Mouse (Mus musculus) neural tube, embryonic 12.5 days (tissue): ENCODE measurements around the gene Sypl2. TPM values are rescaled to one million over a fixed set of nuclear protein-coding genes. Genes with fewer than 3 reads are reported as not detected.

Experiments used
- ATAC-seq: fragments of 200-750 bp; cut with Nextera tagmentation; 2 replicates; pipeline ENCODE4 v1.8.0; 2017; ENCODE audit warnings: low read depth, mild to moderate bottlenecking, moderate TSS enrichment, moderate library complexity; ENCODE audit not compliant: low FRiP score
- H3K27ac ChIP-seq: fragments of 300-500 bp; sonication (generic); 2 replicates; pipeline ENCODE4 v1.5.1; 2016
- H3K27me3 ChIP-seq: fragments of 300-500 bp; sonication (generic); replicated peaks from 2 replicates; pipeline ENCODE4 v1.6.1; 2016; ENCODE audit warnings: mild to moderate bottlenecking
- H3K36me3 ChIP-seq: fragments of 300-500 bp; sonication (generic); 2 replicates; pipeline ENCODE4 v1.6.1; 2016; ENCODE audit warnings: mild to moderate bottlenecking
- H3K4me1 ChIP-seq: fragments of 300-500 bp; sonication (generic); 2 replicates; pipeline ENCODE4 v1.6.1; 2016
- H3K4me2 ChIP-seq: fragments of 300-500 bp; sonication (generic); replicated peaks from 2 replicates; pipeline ENCODE4 v1.6.1; 2016; ENCODE audit warnings: mild to moderate bottlenecking
- H3K4me3 ChIP-seq: fragments of 300-500 bp; sonication (generic); 2 replicates; pipeline ENCODE4 v1.5.1; 2016
- H3K9ac ChIP-seq: fragments of 300-500 bp; sonication (generic); 2 replicates; pipeline ENCODE4 v1.6.1; 2016; ENCODE audit warnings: mild to moderate bottlenecking
- H3K9me3 ChIP-seq: fragments of 300-500 bp; sonication (generic); 2 replicates; pipeline ENCODE4 v1.6.1; 2016; ENCODE audit warnings: mild to moderate bottlenecking
- WGBS: fragments of 180-500 bp; shearing (Covaris S2); methylation state at CpG from one replicate; pipeline ENCODE4 v1.1.7; 2016; 5-methylcytosine and 5-hydroxymethylcytosine counted together
- polyA plus RNA-seq: library from polyadenylated mRNA; unstranded; fragments of >200 nt; fragmentation: Nextera tagmentation; extraction: Ambion mirVana; gene quantifications from 2 replicates; pipeline ENCODE4 v1.2.1, GENCODE M21; 2016

The Sypl2 gene
- polyA plus RNA-seq, 1 experiment from 2014 or later = 0.47 TPM

GRCm38 (mm10) chr3:108203212-108203611, 23.2 kb downstream of the Sypl2 start:
- Histone ChIP-seq H3K9ac (no peak overlapping the region), H3K4me2 (no peak overlapping the region), H3K27ac (no peak overlapping the region), H3K27me3 (no peaks in the 10 kb centered on the region), H3K4me1 (peaks cover 38% of the 10 kb centered on the region), H3K36me3 (peaks cover 74% of the 10 kb centered on the region), H3K4me3 (no peak overlapping the region), H3K9me3 (no peaks in the 10 kb centered on the region)
- no peak for ATAC-seq
- WGBS = 95% methylated on average over 13 of the region's 13 CpGs

GRCm38 (mm10) chr3:108202506-108202905, 23.9 kb downstream of the Sypl2 start:
- H3K4me1 ChIP-seq = peaks cover 34% of the 10 kb centered on the region; the same call in 1 of the 2 replicates
- peaks cover 67% of the 10 kb centered on the region for H3K36me3 ChIP-seq
- H3K9ac ChIP-seq = no peak overlapping the region
- H3K9me3 ChIP-seq = no peaks in the 10 kb centered on the region
- no peak overlapping the region for H3K4me2 ChIP-seq
- no peaks in the 10 kb centered on the region for H3K27me3 ChIP-seq
- H3K27ac ChIP-seq = no peak overlapping the region
- H3K4me3 ChIP-seq = no peak overlapping the region
- ATAC-seq = no peak

- peak; percentile 87 for ATAC-seq
- Histone ChIP-seq H3K4me3 (peak within 1 kb of the TSS; percentile 63), H3K9me3 (no peaks in the 10 kb centered on the region), H3K4me2 (peak within 1 kb of the TSS; percentile 70), H3K27ac (peak within 1 kb of the TSS; percentile 79; the same call in 1 of the 2 replicates), H3K36me3 (peaks cover 48% of the 10 kb centered on the region), H3K27me3 (no peaks in the 10 kb centered on the region), H3K9ac (peak within 1 kb of the TSS; percentile 63), H3K4me1 (peaks cover 53% of the 10 kb centered on the region)
- 3% methylated on average over 44 of the region's 44 CpGs for WGBS
Measured at GRCm38 (mm10) chr3:108200329-108201323, 25.8 kb downstream of the Sypl2 start, which contains the start of gene Cyb561d1. Cyb561d1 (minus strand) TSS chr3:108201212.

GRCm38 (mm10) chr3:108199231-108199630, 27.2 kb downstream of the Sypl2 start:
- peaks cover 34% of the 10 kb centered on the region for H3K36me3 ChIP-seq
- no peak overlapping the region for H3K4me3 ChIP-seq
- peak overlapping the region; percentile 70; the same call in 1 of the 2 replicates for H3K4me2 ChIP-seq
- peaks cover 61% of the 10 kb centered on the region for H3K4me1 ChIP-seq
- no peak for ATAC-seq
- no peak overlapping the region for H3K27ac ChIP-seq
- H3K27me3 ChIP-seq = no peaks in the 10 kb centered on the region
- H3K9ac ChIP-seq = no peak overlapping the region
- 95% methylated on average over 6 of the region's 6 CpGs for WGBS
- H3K9me3 ChIP-seq = no peaks in the 10 kb centered on the region

GRCm38 (mm10) chr3:108197066-108197497, 29.4 kb downstream of the Sypl2 start:
- Histone ChIP-seq H3K27ac (peak overlapping the region; percentile 68; the same call in 1 of the 2 replicates), H3K4me2 (peak overlapping the region; percentile 38), H3K27me3 (no peaks in the 10 kb centered on the region), H3K36me3 (peaks cover 15% of the 10 kb centered on the region), H3K9ac (peak overlapping the region; percentile 48; the same call in 1 of the 2 replicates), H3K4me1 (peaks cover 48% of the 10 kb centered on the region), H3K9me3 (no peaks in the 10 kb centered on the region), H3K4me3 (no peak overlapping the region)
- 13% methylated on average over 14 of the region's 14 CpGs for WGBS
- ATAC-seq = peak; percentile 64

GRCm38 (mm10) chr3:108195941-108196590, 30.4 kb downstream of the Sypl2 start:
- Histone ChIP-seq H3K9ac (peak overlapping the region; percentile 6; the same call in 1 of the 2 replicates), H3K27me3 (no peaks in the 10 kb centered on the region), H3K4me2 (no peak overlapping the region), H3K27ac (0 out of 2 replicates have a peak overlapping the region, but pooled peaks have one; percentile 20), H3K9me3 (no peaks in the 10 kb centered on the region), H3K4me3 (no peak overlapping the region), H3K36me3 (peaks cover 11% of the 10 kb centered on the region), H3K4me1 (peaks cover 42% of the 10 kb centered on the region)
- ATAC-seq = no peak
- 75% methylated on average over 7 of the region's 7 CpGs for WGBS

GRCm38 (mm10) chr3:108195287-108195686, 31.2 kb downstream of the Sypl2 start:
- no peak overlapping the region for H3K27ac ChIP-seq
- H3K9ac ChIP-seq = no peak overlapping the region
- H3K4me1 ChIP-seq = peaks cover 37% of the 10 kb centered on the region
- WGBS = 81% methylated on average over 4 of the region's 4 CpGs
- H3K9me3 ChIP-seq = no peaks in the 10 kb centered on the region
- H3K4me3 ChIP-seq = no peak overlapping the region
- no peak for ATAC-seq
- H3K27me3 ChIP-seq = no peaks in the 10 kb centered on the region
- no peak overlapping the region for H3K4me2 ChIP-seq
- H3K36me3 ChIP-seq = peaks cover 13% of the 10 kb centered on the region

- peaks cover 44% of the 10 kb centered on the region for H3K4me1 ChIP-seq
- no peak overlapping the region for H3K4me3 ChIP-seq
- no peak overlapping the region for H3K27ac ChIP-seq
Measured at GRCm38 (mm10) chr3:108193686-108194085, 32.8 kb downstream of the Sypl2 start.

GRCm38 (mm10) chr3:108189897-108190296, 36.6 kb downstream of the Sypl2 start:
- Histone ChIP-seq H3K9ac (no peak overlapping the region), H3K27ac (no peak overlapping the region)

More at GRCm38 (mm10) chr3:108193686-108194085, 32.8 kb downstream of the Sypl2 start:
- Histone ChIP-seq H3K9ac (no peak overlapping the region), H3K4me2 (no peak overlapping the region), H3K27me3 (no peaks in the 10 kb centered on the region), H3K36me3 (peaks cover 5% of the 10 kb centered on the region; the same call in 1 of the 2 replicates), H3K9me3 (no peaks in the 10 kb centered on the region)
- ATAC-seq = no peak
- WGBS = 74% methylated on average over 4 of the region's 4 CpGs

GRCm38 (mm10) chr3:108188716-108189490, 37.5 kb downstream of the Sypl2 start:
- ATAC-seq = no peak
- H3K4me3 ChIP-seq = no peak overlapping the region
- WGBS = 68% methylated on average over 9 of the region's 9 CpGs
- peaks cover 9% of the 10 kb centered on the region; the same call in 1 of the 2 replicates for H3K36me3 ChIP-seq
- peak overlapping the region; percentile 36; the same call in 1 of the 2 replicates for H3K4me2 ChIP-seq
- no peak overlapping the region for H3K27ac ChIP-seq
- H3K9ac ChIP-seq = no peak overlapping the region
- 0 out of 2 replicates have a peak, but pooled peaks cover 5% of the 10 kb centered on the region for H3K27me3 ChIP-seq
- H3K9me3 ChIP-seq = no peaks in the 10 kb centered on the region
- H3K4me1 ChIP-seq = peaks cover 33% of the 10 kb centered on the region

More at GRCm38 (mm10) chr3:108189897-108190296, 36.6 kb downstream of the Sypl2 start:
- WGBS = 78% methylated on average over 5 of the region's 5 CpGs
- no peak for ATAC-seq
- Histone ChIP-seq H3K27me3 (0 out of 2 replicates have a peak, but pooled peaks cover 5% of the 10 kb centered on the region), H3K4me3 (no peak overlapping the region), H3K9me3 (no peaks in the 10 kb centered on the region), H3K4me1 (peaks cover 36% of the 10 kb centered on the region), H3K36me3 (peaks cover 9% of the 10 kb centered on the region; the same call in 1 of the 2 replicates), H3K4me2 (peak overlapping the region; percentile 36; the same call in 1 of the 2 replicates)

GRCm38 (mm10) chr3:108187111-108187795, 39.2 kb downstream of the Sypl2 start:
- Histone ChIP-seq H3K4me2 (peak overlapping the region; percentile 93), H3K4me1 (peaks cover 33% of the 10 kb centered on the region), H3K36me3 (peaks cover 9% of the 10 kb centered on the region; the same call in 1 of the 2 replicates), H3K9ac (peak overlapping the region; percentile 84), H3K4me3 (peak overlapping the region; percentile 80), H3K9me3 (no peaks in the 10 kb centered on the region), H3K27me3 (0 out of 2 replicates have a peak, but pooled peaks cover 5% of the 10 kb centered on the region), H3K27ac (no peak overlapping the region)
- peak; percentile 15 for ATAC-seq
- WGBS = 61% methylated on average over 20 of the region's 20 CpGs
